Mouse (Mus musculus): ENCODE results near the gene Ank2.

DNA sequence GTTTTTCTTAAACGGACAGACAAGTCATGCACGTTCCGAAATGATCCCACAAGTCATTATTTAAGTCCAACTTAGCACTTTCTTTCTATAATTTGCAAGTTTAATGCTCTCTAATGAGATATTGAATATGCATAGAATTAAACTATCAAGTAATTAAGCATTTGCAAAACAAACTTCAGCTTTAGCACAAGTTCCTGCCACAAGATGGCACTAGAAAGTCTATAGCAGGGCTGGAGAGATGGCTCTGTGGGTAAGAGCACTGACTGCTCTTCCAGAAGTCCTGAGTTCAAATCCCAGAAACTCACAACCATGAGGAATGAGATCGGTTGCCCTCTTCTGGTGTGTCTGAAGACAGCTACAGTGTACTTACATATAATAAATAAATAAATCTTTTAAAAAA, 45.4 kb downstream of the Ank2 start:
- TF ChIP-seq CTCF (IDR thresholded peaks at IDR 0.05; ENCODE audit: low read depth, low read length) (no peak), TAL1 (conservative IDR thresholded peaks at IDR 0.05; ENCODE audit: low read depth, low read length) (no peak), GATA1 (IDR thresholded peaks at IDR 0.05; ENCODE audit: borderline replicate concordance, low read length) (no peak), POLR2AphosphoS5 (IDR thresholded peaks at IDR 0.05; ENCODE audit: insufficient replicate concordance, low read depth, low read length) (no peak), GATA2 (IDR thresholded peaks at IDR 0.05; ENCODE audit: borderline replicate concordance, low read depth, low read length) (no peak)

Measured in G1E (cell line).